Mouse (Mus musculus): ENCODE measurements around the gene Gm21976.

GRCm38 (mm10) chr13:98296072-98296471 lies 16.4 kb downstream of the Gm21976 start:
- TF ChIP-seq EP300 (IDR thresholded peaks at IDR 0.05; ENCODE audit: insufficient read depth, low read depth, low read length) (no peak), POLR2A (IDR thresholded peaks at IDR 0.05; ENCODE audit: insufficient read depth, low read depth, low read length) (no peak), CTCF (IDR thresholded peaks at IDR 0.05) (no peak)

Data from heart, adult 2 months (tissue).